Mouse (Mus musculus) gonadal fat pad, adult 2 months (tissue): ENCODE data around the gene Fbxo28. TPM values are rescaled to one million over a fixed set of nuclear protein-coding genes. Genes with fewer than 3 reads are reported as not detected.

ENCODE experiments used
- DNase-seq: peaks from one replicate; pipeline ENCODE4 v3.0.0-alpha.2; 2012; ENCODE audit warnings: low read depth
- polyA plus RNA-seq: library from polyadenylated mRNA; depleted of rRNA; stranded (reverse); fragments of >200 nt; gene quantifications from 2 replicates; pipeline ENCODE4 v1.2.3, GENCODE M21; 2012; rRNA removed

Gene Fbxo28
- polyA plus RNA-seq, 1 experiment = 14.6 TPM

DNA sequence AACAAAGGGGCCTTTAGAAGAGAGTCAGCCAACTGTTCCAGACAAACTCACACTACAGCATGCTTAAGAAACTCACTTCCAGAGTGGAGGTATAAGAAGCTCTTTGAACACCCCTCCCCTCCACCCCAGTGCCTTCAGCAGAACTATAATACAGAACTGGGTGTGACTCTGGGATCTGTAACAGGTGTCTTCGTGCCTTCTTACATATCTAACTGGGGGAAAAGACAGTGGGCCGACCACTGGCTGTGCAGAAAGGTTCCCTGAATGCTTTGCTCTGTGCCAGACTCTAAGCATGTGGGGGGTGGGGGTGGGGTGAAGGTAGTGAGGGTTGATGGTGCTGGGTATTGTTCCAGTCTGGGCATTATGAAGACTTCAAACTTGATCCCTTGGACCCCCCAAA, 52.8 kb downstream of the Fbxo28 start:
- DNase-seq = no peak

DNA sequence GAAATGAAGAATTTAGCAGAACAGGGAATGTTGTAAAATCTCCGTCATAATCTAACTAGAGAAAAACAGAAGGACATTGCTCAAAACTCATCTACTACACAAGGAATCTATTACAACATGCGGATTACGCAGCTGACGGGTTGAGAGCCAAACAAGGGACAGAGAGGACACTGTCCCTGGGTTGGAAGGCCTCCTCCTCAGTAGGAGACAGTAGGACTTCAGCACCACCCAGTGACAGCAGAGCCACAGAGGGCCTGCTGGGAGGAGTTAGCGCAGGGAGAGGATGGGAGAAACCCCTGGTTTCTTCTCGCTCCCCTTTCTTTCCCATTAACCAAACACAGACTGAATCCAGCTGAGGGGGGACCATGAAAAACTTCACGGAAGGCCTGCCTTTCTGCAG, 53.6 kb downstream of the Fbxo28 start:
- DNase-seq = no peak

DNA sequence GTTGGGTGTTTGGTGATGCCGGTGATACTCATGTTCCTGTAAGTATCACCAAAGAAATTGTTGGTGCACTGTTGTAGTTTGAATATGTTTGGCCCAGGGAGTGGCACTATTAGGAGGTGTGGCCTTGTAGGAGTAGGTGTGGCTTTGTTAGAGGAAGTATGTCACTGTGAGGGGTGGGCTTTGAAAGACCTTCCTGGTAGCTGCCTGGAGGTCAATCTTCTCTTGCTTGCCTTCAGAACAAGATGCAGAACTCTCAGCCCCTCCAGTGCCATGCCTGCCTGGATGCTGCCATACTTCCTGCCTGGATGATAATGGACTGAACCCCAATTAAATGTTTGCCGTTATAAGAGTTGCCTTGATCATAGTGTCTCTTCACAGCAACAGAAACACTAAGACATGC, 56.6 kb downstream of the Fbxo28 start:
- no peak for DNase-seq

DNA sequence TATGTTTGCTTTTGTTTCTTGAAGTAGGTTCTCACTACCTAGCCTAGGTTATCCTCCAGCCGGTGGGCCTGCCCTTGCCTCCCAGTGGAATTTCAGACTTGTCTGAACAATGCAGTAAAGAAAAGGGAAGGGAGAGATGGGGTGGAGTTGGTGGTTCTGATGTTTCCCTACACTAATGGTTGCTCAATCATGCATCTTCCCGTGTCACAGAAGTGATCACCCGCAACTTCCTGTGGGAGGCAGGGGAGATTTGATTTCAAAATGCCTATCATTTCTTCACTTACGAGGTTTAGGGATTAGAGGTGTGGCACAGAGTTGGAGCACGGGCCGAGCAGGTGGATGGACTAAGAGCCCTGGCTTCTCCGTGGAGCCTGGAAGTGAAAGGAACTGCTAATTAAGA, 58.2 kb downstream of the Fbxo28 start:
- no peak for DNase-seq

DNA sequence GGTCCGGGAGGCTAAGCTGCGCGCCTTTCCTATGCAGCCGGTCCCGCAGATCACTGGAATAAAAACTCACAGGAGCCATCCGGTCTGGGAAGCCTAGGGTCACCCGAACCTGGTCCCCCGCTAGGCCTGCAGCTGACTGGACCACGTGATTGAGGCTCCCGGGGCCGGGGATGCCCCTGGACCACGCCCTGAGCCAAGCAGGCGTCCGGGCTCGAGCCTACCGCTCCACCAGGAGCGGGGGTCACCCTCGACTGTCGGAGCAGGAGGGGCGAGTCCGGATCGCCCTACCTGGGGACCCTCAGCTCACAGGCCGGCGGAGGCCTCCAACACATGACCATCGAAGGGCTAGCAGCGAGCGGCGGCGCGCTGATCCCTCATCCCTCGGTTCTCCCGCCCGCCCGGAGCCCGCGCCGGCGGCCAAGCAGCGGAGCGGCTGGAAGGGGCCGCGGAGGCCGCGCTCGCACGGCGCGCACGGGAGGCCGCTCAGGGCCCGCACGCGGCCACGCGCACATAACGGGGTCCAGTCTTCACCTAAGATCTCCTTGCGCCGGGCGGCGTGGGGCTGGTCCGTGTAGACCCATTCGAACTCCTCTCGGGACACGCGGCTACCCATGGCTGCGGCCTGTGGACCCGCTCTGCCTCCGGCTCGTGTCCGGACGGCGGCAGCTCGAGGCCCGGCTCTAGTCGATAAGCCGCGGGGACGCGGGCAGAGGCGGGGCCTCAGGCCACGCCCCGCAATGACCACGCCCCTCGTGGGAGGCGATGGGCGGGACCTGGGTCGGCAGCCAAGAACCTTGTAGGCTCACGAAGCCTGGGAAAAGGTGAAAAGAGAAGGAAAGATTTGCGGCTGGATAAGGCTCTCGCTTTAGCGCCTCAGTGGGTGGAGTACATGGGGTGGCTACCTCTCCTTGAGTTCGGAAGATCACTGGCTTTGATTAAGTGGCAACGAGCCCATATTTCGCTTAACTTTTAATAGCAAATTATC, 59.0 kb downstream of the Fbxo28 start, which contains the start of gene Degs1:
TSS of gene Degs1 (minus strand) at position 714 of the 985 bp plus-strand sequence.
- DNase-seq = no peak

DNA sequence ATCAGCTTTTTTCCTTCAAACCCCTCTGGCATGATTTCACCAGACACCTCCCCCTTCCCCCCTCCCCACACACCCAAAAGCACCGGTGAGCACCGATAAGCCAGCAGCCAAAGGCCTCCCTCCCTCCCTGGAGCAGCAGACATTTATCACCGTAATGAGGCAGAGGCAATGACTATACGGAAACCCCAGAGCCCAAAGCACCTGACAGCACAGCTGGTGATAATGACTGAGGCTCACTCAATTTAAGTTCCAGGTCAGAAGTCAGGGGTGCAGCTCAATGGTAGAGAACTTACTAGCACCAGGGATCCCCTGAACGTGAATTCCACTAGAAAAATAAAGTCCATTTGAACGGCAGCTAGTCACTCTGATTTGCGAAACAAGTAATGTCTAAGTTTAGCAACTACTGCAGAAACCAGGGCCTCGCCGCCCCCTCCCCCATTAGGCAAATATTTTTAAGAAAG, 60.1 kb downstream of the Fbxo28 start:
- no peak for DNase-seq

DNA sequence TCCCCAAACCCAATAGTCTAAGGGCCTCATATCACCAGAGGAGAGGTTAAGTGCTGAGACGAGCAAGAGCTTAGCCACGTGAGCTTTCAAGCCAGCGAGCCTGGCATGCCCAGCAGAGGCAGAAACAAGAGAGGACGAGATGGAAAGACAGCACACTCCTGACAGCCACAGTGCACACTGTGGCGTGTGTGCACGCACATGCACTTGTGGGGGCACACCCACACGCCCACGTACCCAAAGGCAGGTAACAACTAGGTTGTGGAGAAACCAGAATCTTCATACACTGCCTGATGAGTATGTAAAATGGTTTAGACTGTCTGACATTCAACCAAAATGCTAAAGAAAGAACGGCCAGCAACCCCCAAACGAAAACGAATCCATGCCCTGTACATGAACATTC, 60.9 kb downstream of the Fbxo28 start:
- no peak for DNase-seq

DNA sequence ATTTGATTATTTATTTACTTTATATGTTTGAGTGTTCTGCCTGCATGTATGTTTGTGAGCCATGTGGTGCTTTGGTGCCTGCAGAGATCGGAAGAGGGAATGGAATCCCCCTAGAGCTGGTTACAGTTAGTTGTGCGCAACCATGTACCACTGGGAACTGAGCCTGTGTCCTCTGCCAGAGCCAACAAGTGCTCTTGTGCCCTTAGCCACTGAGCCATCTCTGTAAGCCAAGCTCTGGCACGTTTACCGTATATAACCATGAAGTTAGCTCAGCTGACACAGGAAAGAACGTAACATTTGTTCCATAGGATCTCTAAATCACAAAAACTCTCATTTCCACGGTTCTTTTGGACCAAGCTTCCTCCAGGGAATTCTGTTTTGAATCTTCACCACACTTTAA, 61.4 kb downstream of the Fbxo28 start:
- DNase-seq = no peak

DNA sequence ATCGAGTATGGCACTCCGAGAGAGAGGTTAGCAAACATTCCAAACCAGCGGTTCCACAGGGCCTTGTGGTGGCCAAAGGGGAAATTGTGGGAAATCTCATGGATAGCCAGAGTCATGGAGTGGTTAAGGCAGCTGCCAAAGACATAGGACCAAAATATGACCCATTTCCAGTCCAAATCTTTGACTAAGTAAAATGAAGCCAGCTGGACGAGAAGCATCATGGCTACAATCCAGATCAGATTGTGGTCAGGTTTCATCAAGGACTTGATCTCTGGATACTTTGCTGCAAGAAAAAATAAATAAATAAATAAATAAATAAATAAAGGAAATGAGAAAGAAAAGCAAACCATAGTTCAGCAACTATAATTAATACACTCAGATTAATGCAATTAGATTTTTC, 62.0 kb downstream of the Fbxo28 start:
- no peak for DNase-seq

DNA sequence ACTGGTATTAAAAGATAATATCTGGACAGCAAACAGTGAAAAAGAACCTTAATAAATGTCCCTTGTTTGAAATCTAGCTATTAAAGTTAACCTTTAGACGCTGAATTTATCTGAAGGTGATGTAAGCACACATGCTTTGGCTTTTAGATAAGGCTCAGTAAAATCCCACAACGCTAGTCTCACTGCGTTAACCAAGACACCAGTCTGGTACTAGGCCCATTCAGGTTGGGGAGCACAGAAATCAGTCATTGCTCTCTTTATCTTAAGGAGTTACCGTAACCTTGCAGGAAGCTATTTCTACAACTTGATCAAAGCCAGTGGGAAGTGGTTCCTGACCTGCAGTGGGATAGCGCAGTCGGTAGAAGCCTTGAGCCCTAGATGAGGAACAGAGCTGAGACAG, 66.3 kb downstream of the Fbxo28 start:
- DNase-seq = no peak

DNA sequence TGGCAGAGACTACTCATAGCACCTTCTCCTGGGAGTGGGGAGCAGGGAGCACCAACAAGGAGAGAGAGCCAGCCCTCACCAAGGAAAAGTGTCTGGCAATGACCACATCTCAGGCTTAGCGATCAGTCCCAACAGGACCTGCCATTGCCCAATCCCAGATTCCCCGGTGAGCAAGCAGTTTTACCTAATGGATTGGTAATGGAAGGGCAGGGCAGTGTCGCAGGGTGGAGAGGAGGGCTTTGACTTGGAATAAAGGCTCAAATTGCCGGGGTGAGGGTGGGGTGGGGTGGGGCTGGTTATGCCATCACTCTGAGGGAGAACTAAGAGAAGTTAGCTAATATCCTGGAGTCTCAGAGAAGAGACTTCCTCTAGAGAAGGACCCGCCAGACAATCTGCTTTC, 69.8 kb downstream of the Fbxo28 start:
- DNase-seq = no peak

DNA sequence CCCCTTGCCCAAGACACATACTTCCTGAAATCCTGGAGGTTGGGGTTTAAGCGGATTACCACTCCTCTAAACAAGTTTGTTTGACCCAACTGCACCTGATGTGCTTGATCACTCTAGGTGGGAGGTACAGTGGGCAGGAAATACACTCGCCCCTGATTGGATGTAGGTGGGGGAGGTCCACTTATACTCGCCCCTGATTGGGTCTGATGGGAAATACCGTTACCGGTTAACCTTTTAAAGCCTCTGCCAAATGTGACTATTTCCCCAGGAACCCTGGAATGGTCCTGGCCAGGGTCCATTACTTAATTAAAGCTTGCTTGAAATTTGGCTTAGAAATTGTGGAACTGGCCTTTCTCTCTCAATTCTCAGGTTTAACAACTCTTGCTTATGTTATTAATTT, 70.3 kb downstream of the Fbxo28 start:
- DNase-seq = no peak

DNA sequence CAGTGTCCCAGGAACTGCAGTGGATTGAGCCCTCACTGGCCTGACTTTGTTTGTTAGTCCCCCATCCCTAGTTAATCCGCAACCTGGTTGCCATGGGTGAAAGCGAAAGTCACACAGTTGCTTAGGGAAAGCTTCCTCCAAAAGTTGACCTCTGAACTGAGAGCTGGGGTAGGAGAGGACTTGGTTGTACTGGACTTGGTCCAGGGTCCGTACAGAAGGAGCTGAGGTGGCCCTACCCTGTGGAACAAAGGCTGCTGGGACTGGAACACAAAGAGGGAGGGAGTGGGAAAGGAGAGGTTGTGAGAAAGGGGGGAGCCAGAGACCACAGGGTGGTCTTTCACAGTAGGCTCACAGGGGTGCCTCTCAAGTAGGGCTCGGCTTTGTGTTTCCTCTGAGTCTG, 73.1 kb downstream of the Fbxo28 start:
- DNase-seq = no peak

DNA sequence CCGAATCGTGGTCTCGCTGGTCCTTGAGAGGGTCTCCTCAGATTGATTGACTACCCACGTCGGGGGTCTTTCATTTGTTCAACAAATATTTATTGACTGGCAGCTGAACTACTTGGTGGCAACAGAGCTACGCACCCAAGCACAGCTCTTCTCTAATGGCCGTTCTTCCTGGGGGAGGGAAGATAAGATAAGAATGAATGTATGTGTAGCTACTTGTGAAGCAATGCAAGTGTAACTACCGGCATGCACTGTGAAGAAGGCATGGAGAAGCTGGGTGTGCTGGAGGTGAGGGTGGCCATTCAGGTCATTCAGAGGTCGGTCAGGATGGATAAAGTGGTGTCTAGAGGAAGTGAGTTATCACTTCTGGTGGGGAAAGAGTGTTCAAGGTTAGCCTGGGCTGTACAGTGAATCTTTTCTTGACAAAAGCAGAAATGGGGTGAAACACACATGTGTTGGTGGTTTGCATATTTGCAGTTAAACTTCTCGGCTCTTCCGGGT, 75.4 kb downstream of the Fbxo28 start:
- no peak for DNase-seq

Other genes with a start within 250 kb of the Fbxo28 start
- gene Srp9, start 216.9 kb downstream of the Fbxo28 start, polyA plus RNA-seq = 52.8 and 55.9 TPM in 2 replicates
- gene Vmn1r1, start 177.1 kb downstream of the Fbxo28 start, polyA plus RNA-seq = not detected in 2 replicates
- 102 and 134 TPM in 2 replicates for gene Degs1, start 58.8 kb downstream of the Fbxo28 start, polyA plus RNA-seq
- 17.4 and 24.4 TPM in 2 replicates for gene Trp53bp2, start 67.5 kb upstream of the Fbxo28 start, polyA plus RNA-seq
- gene Capn2, start 176.0 kb upstream of the Fbxo28 start, polyA plus RNA-seq = 54.3 and 56.7 TPM in 2 replicates
- gene Capn8, start 223.4 kb upstream of the Fbxo28 start, polyA plus RNA-seq = 1.6 and 1.8 TPM in 2 replicates